Mouse (Mus musculus): ENCODE data around the gene Efemp1. TPM values are rescaled to one million over a fixed set of nuclear protein-coding genes. Genes with fewer than 3 reads are reported as not detected.

Efemp1 gene
- polyA plus RNA-seq, 1 experiment from 2014 or later, result 1.8 TPM

DNA sequence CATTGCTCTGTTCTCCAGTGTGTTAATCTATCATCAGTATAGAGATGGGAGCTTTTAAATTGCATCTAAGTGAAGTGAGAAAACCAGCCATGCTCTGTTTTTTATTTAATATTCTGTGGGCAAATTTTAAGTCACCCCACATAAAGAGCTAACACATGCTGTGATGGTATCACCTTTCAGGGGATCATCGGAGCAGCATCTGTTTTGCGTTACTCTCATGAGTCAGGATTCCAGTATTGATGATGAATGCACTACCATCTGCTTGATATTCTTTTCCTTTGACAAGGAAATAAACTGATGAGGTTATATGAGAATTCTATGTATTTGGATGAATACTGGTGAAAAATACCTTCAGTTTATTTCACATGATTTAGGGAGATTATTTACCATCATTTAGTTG is 16.1 kb downstream of the Efemp1 start:
- 69% methylated on average over 2 of the region's 2 CpGs for WGBS (ENCODE audit: insufficient replicate concordance)
- H3K4me2 ChIP-seq, result no peak overlapping the region
- no peaks in the 10 kb centered on the region for H3K4me1 ChIP-seq (replicated peaks)
- no peak for ATAC-seq (ENCODE audit: insufficient read depth)
- H3K4me3 ChIP-seq (replicated peaks), result no peak overlapping the region
- no peaks in the 10 kb centered on the region for H3K36me3 ChIP-seq (replicated peaks)
- H3K9me3 ChIP-seq (replicated peaks), result no peaks in the 10 kb centered on the region
- no peak overlapping the region for H3K27ac ChIP-seq (replicated peaks)
- H3K9ac ChIP-seq, result no peak overlapping the region
- no peaks in the 10 kb centered on the region for H3K27me3 ChIP-seq

DNA sequence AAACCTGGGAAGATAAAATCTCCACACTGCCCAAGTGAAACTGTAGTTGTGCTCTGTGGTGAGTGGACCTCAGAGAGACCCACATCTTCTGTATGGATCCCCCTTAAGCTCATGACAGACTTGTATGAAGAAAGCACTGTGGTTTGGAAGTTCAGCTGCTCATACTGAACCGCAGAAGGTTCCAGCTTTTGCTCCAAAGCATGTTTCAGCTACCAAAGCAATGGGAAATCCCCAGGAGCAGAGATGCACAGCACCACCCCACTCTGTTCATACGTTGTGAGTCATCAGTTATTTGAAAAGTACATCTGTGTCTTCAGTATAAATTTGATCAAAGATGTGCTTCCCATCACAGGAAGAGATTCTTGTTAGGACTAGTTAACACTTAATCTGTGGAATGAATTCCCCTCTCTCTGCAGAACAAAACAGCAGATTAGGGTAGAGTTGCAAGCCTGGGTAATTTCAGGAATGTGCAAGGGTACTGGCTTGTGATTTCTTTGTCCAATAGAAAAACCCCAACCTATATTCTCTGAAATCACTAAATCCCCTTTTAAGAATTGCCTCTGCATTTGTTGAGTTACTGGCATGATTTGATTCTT is 28.5 kb downstream of the Efemp1 start:
- WGBS (ENCODE audit: insufficient replicate concordance), result 45% methylated on average over 2 of the region's 2 CpGs

DNA sequence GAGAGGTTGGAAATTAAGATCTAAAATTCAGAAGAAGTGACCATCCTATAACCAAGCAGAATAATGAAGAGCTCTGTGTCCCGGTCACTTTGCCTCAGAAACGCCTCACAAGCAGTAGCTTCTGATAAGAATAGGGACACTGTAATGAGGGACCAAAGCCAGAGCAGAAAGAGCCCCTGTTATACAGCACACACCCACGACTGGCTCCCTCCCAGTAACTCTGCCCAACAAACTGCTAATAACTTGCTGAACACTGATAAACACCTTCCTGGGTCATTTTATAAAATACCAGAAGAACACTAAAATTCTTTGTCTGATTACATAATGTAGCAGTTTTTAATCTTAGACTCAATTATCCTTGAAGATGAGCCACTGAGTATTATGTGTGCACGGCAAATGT is 30.1 kb downstream of the Efemp1 start:
- Histone ChIP-seq H3K4me2 (no peak overlapping the region), H3K9ac (no peak overlapping the region), H3K4me3 (replicated peaks) (no peak overlapping the region), H3K4me1 (replicated peaks) (no peaks in the 10 kb centered on the region), H3K36me3 (replicated peaks) (no peaks in the 10 kb centered on the region), H3K27me3 (no peaks in the 10 kb centered on the region), H3K27ac (replicated peaks) (no peak overlapping the region), H3K9me3 (replicated peaks) (no peaks in the 10 kb centered on the region)
- 44% methylated on average over 4 of the region's 4 CpGs for WGBS (ENCODE audit: insufficient replicate concordance)
- ATAC-seq (ENCODE audit: insufficient read depth), result no peak

More for the DNA sequence above, 28.5 kb downstream of the Efemp1 start:
- H3K4me2 ChIP-seq, result no peak overlapping the region
- H3K9ac ChIP-seq, result no peak overlapping the region
- ATAC-seq (ENCODE audit: insufficient read depth), result no peak
- H3K9me3 ChIP-seq (replicated peaks), result no peaks in the 10 kb centered on the region
- no peak overlapping the region for H3K27ac ChIP-seq (replicated peaks)
- no peak overlapping the region for H3K4me3 ChIP-seq (replicated peaks)
- H3K36me3 ChIP-seq (replicated peaks), result no peaks in the 10 kb centered on the region
- no peaks in the 10 kb centered on the region for H3K4me1 ChIP-seq (replicated peaks)
- no peaks in the 10 kb centered on the region for H3K27me3 ChIP-seq

DNA sequence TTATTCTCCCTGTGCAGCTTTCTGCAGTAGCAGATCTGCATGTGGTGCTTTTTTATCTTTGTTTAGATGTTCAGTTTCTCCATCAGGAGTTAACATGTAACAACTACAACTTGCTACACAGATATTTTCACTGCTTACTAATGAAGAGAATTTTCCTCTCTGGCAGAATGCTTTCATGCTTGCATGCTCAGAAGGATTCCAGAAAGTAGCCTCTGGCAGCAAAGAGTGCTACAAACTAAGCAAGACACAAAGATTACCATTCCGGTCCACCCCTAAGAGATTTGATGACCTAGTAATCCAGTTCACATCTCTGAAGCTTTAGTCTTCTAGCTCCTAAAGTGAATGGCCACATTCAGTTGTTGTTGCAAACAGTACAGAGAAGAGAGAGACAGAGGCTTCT is 36.5 kb downstream of the Efemp1 start:
- WGBS (ENCODE audit: insufficient replicate concordance), result 65% methylated on average over 1 of the region's 1 CpGs
- Histone ChIP-seq H3K4me3 (replicated peaks) (no peak overlapping the region), H3K4me2 (no peak overlapping the region), H3K27ac (replicated peaks) (no peak overlapping the region), H3K9ac (no peak overlapping the region), H3K9me3 (replicated peaks) (no peaks in the 10 kb centered on the region), H3K27me3 (no peaks in the 10 kb centered on the region), H3K36me3 (replicated peaks) (no peaks in the 10 kb centered on the region), H3K4me1 (replicated peaks) (no peaks in the 10 kb centered on the region)
- ATAC-seq (ENCODE audit: insufficient read depth), result no peak

DNA sequence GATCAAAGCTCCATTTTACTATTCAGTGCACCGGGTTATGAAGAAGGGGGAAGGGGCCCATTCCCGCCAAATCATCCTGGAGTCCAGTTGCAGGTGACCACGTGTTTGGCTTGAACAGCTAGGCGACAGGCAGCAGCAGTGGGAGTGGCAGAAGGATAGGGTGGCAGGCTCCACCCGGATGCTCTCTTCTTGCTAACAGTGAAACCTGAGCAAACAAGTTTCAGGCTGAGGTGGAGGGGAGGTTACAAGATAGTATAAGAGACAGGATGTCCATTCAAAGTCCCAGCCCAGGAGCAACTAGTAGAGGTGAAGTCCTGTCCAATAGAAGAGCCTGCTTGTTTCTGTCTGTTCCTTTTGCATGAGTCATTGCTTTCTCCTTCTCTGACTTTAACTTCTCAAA is 38.5 kb downstream of the Efemp1 start:
- Histone ChIP-seq H3K4me2 (no peak overlapping the region), H3K4me1 (replicated peaks) (no peaks in the 10 kb centered on the region), H3K4me3 (replicated peaks) (no peak overlapping the region), H3K36me3 (replicated peaks) (no peaks in the 10 kb centered on the region), H3K9ac (no peak overlapping the region), H3K27me3 (no peaks in the 10 kb centered on the region), H3K27ac (replicated peaks) (no peak overlapping the region), H3K9me3 (replicated peaks) (no peaks in the 10 kb centered on the region)
- WGBS (ENCODE audit: insufficient replicate concordance), result 48% methylated on average over 5 of the region's 5 CpGs
- ATAC-seq (ENCODE audit: insufficient read depth), result no peak

- Histone ChIP-seq H3K4me3 (replicated peaks) (no peak overlapping the region), H3K9me3 (replicated peaks) (no peaks in the 10 kb centered on the region), H3K4me1 (replicated peaks) (no peaks in the 10 kb centered on the region), H3K4me2 (no peak overlapping the region), H3K27me3 (no peaks in the 10 kb centered on the region), H3K27ac (replicated peaks) (no peak overlapping the region), H3K36me3 (replicated peaks) (no peaks in the 10 kb centered on the region), H3K9ac (no peak overlapping the region)
- WGBS (ENCODE audit: insufficient replicate concordance), result 44% methylated on average over 1 of the region's 1 CpGs
- no peak for ATAC-seq (ENCODE audit: insufficient read depth)
These were observed 46.4 kb downstream of the Efemp1 start for GRCm38 (mm10) chr11:28899420-28899819.

DNA sequence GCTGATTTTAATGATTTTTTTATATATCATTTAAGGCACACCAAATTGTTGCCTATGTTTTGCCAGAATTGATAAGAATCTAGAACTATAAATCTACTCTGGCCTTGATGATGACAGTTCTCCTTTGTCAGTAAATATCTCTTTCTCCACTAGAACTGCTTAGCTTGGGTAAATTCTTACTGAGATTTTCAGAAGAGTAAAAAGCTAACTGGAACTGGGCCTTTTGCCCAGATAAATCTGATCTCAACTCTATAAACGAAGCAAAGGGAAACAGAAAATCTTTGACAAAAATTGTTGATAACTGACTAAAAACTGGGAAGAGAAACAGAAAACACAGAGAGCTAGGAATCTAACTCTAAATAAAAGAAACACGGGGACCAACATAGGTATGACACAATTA is 51.6 kb downstream of the Efemp1 start:
- Histone ChIP-seq H3K4me1 (replicated peaks) (no peaks in the 10 kb centered on the region), H3K4me2 (no peak overlapping the region), H3K4me3 (replicated peaks) (no peak overlapping the region), H3K27me3 (no peaks in the 10 kb centered on the region), H3K27ac (replicated peaks) (no peak overlapping the region), H3K36me3 (replicated peaks) (no peaks in the 10 kb centered on the region), H3K9ac (no peak overlapping the region), H3K9me3 (replicated peaks) (no peaks in the 10 kb centered on the region)
- ATAC-seq (ENCODE audit: insufficient read depth), result no peak
- 50% methylated on average over 2 of the region's 2 CpGs for WGBS (ENCODE audit: insufficient replicate concordance)

- Histone ChIP-seq H3K9me3 (replicated peaks) (no peaks in the 10 kb centered on the region), H3K27me3 (no peaks in the 10 kb centered on the region), H3K4me2 (no peak overlapping the region), H3K27ac (replicated peaks) (no peak overlapping the region), H3K9ac (no peak overlapping the region), H3K36me3 (replicated peaks) (no peaks in the 10 kb centered on the region), H3K4me3 (replicated peaks) (no peak overlapping the region), H3K4me1 (replicated peaks) (no peaks in the 10 kb centered on the region)
- 33% methylated on average over 3 of the region's 3 CpGs for WGBS (ENCODE audit: insufficient replicate concordance)
- ATAC-seq (ENCODE audit: insufficient read depth), result no peak
These were observed 53.3 kb downstream of the Efemp1 start for GRCm38 (mm10) chr11:28906288-28906687.

GRCm38 (mm10) chr11:28908908-28909545 is 56.0 kb downstream of the Efemp1 start:
- Histone ChIP-seq H3K27me3 (no peaks in the 10 kb centered on the region), H3K9ac (no peak overlapping the region), H3K9me3 (replicated peaks) (no peaks in the 10 kb centered on the region), H3K27ac (replicated peaks) (no peak overlapping the region), H3K4me3 (replicated peaks) (no peak overlapping the region), H3K4me1 (replicated peaks) (no peaks in the 10 kb centered on the region), H3K36me3 (replicated peaks) (no peaks in the 10 kb centered on the region), H3K4me2 (no peak overlapping the region)
- 32% methylated on average over 3 of the region's 3 CpGs for WGBS (ENCODE audit: insufficient replicate concordance)
- no peak for ATAC-seq (ENCODE audit: insufficient read depth)

DNA sequence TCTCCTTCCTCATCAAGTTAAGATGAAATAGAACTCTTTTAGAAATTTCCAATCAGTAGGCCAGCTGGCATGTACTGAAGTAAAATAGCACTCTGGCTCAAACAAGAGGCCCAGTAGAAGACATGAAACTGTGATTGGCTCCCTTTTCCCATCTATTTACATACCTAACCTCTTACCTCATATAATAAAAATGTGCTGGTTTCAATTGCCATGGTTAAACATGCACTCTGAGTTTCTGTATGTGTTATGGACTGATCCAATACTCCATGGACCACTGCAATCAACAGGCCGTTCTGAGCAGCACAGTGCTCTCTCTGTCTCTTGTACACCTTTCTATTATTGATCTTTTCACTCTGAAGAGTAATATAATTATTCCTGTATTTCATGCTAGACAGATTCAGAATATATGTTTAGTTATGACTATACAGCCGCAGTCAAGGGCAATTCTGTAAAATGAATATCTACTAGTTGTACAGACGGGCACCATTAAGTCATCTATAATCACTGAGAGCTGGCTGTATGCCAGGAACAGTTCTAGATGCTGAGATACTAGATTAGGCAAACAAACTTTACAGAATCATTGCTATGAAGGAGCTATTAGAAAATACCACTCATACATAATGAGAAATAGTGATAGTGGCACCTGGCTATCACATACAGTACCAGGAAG is 59.6 kb downstream of the Efemp1 start:
- Histone ChIP-seq H3K27me3 (no peaks in the 10 kb centered on the region), H3K27ac (replicated peaks) (no peak overlapping the region), H3K4me3 (replicated peaks) (no peak overlapping the region), H3K9ac (no peak overlapping the region), H3K4me1 (replicated peaks) (no peaks in the 10 kb centered on the region), H3K4me2 (no peak overlapping the region), H3K36me3 (replicated peaks) (no peaks in the 10 kb centered on the region), H3K9me3 (replicated peaks) (no peaks in the 10 kb centered on the region)
- WGBS (ENCODE audit: insufficient replicate concordance), result 57% methylated on average over 3 of the region's 3 CpGs
- no peak for ATAC-seq (ENCODE audit: insufficient read depth)

GRCm38 (mm10) chr11:28934449-28934848 is 81.4 kb downstream of the Efemp1 start:
- H3K4me3 ChIP-seq (replicated peaks), result no peak overlapping the region
- H3K9ac ChIP-seq, result no peak overlapping the region
- H3K27ac ChIP-seq (replicated peaks), result no peak overlapping the region
- no peaks in the 10 kb centered on the region for H3K9me3 ChIP-seq (replicated peaks)
- H3K4me2 ChIP-seq, result no peak overlapping the region
- no peaks in the 10 kb centered on the region for H3K27me3 ChIP-seq
- ATAC-seq (ENCODE audit: insufficient read depth), result no peak
- H3K4me1 ChIP-seq (replicated peaks), result no peaks in the 10 kb centered on the region
- H3K36me3 ChIP-seq (replicated peaks), result no peaks in the 10 kb centered on the region
